ENCODE assay signal across 25 mouse cellular contexts in genomic region chr4:83107161-83107560, GRCm38 (mm10). TPM values are rescaled to one million over a fixed set of nuclear protein-coding genes. Genes with fewer than 3 reads are reported as not detected.
DNase-seq lines count a peak whose midpoint lies in the region; ATAC-seq and TF ChIP-seq lines count a peak whose summit lies in the region.
"Had no signal": no experiment of that assay in that cellular context is flagged by ENCODE, and none has a peak within 500 bp of the region (broad histone marks: within the 10 kb centered on the region; RNA-seq: fewer than 3 reads in every experiment).

No protein-coding gene starts in this region.

- H3K4me3 ChIP-seq in heart, adult 2 months = no peak overlapping the region
- H3K4me3 ChIP-seq in lung, embryonic 15.5 days = no peak overlapping the region
- H3K4me3 ChIP-seq in MEL (ENCODE audit: control insufficient read depth in 1 of 2, insufficient read depth in 1 of 2, low read depth in 2 of 2, low read length in 2 of 2) = no peak overlapping the region
- no peak overlapping the region for H3K4me3 ChIP-seq in stomach, embryonic 16.5 days (replicated peaks; ENCODE audit: low read length)
- H3K4me3 ChIP-seq: embryonic facial prominence, embryonic 13.5 days; forebrain, embryonic 13.5 days; gastrocnemius, adult 2 months; heart, embryonic 12.5 days; hindbrain, embryonic 12.5 days had no signal

- no peak overlapping the region for H3K27ac ChIP-seq in heart, adult 2 months
- peak overlapping the region; percentile 72 for H3K27ac ChIP-seq in lung, embryonic 15.5 days
- no peak overlapping the region for H3K27ac ChIP-seq in MEL (ENCODE audit: control insufficient read depth, low read depth, low read length)
- 0 out of 2 replicates have a peak overlapping the region, but pooled peaks have one; percentile 57 for H3K27ac ChIP-seq in stomach, embryonic 16.5 days (ENCODE audit: low read length)
- H3K27ac ChIP-seq: forebrain, embryonic 13.5 days; gastrocnemius, adult 2 months; hindbrain, embryonic 12.5 days had no signal

- no peak for TF ChIP-seq RAD21 in MEL (IDR thresholded peaks at IDR 0.05; ENCODE audit: low read depth, low read length)

- no peak for TF ChIP-seq EP300 in heart, adult 2 months (IDR thresholded peaks at IDR 0.05; ENCODE audit: insufficient read depth, low read depth, low read length)
- no peak for TF ChIP-seq EP300 in MEL (IDR thresholded peaks at IDR 0.05; ENCODE audit: low read depth in 1 of 2, low read length in 2 of 2)

- no peaks in the 10 kb centered on the region for H3K27me3 ChIP-seq in heart, adult 2 months (ENCODE audit: control insufficient read depth, insufficient read depth, low read length)
- H3K27me3 ChIP-seq in lung, embryonic 15.5 days = no peaks in the 10 kb centered on the region
- no peaks in the 10 kb centered on the region for H3K27me3 ChIP-seq in MEL (ENCODE audit: control insufficient read depth in 1 of 2, insufficient read depth in 2 of 2, low read length in 2 of 2)
- H3K27me3 ChIP-seq in stomach, embryonic 16.5 days (ENCODE audit: control insufficient read depth, insufficient read depth, low read length) = no peaks in the 10 kb centered on the region
- H3K27me3 ChIP-seq: embryonic facial prominence, embryonic 13.5 days; forebrain, embryonic 13.5 days; heart, embryonic 12.5 days; hindbrain, embryonic 12.5 days had no signal

- no peak overlapping the region for H3K4me2 ChIP-seq in lung, embryonic 15.5 days
- H3K4me2 ChIP-seq in stomach, embryonic 16.5 days (ENCODE audit: low read depth, low read length) = no peak overlapping the region
- H3K4me2 ChIP-seq: embryonic facial prominence, embryonic 13.5 days; forebrain, embryonic 13.5 days; heart, embryonic 12.5 days; hindbrain, embryonic 12.5 days had no signal

- WGBS in heart, adult 2 months = 37% methylated on average over 2 of the region's 2 CpGs
- 29% methylated on average over 2 of the region's 2 CpGs for WGBS in lung, embryonic 15.5 days
- WGBS in stomach, embryonic 16.5 days = 61% methylated on average over 2 of the region's 2 CpGs

- intact Hi-C loops in heart, adult 2 months (cut with DNase I) = no loop called here

- no peak for TF ChIP-seq POLR2A in heart, adult 2 months (IDR thresholded peaks at IDR 0.05; ENCODE audit: insufficient read depth, low read depth, low read length)
- TF ChIP-seq POLR2A in MEL (IDR thresholded peaks at IDR 0.05; ENCODE audit: control insufficient read depth in 1 of 2, insufficient read depth in 1 of 2, low read depth in 1 of 2, low read length in 2 of 2, poor library complexity in 1 of 2) = no peak

- DNase-seq in heart, adult 11 months = peak; percentile 46
- no peak for DNase-seq in heart, adult 2 months
- DNase-seq in lung, postnatal 14 days = no peak
- peak; percentile 4 for DNase-seq in MEL (ENCODE audit: low read depth, low spot score)
- no peak for DNase-seq in frontal cortex, postnatal 36 days (ENCODE audit: low spot score in 2 of 2)
- DNase-seq: adrenal gland, adult 8-10 months; adrenal gland, postnatal 36 days; cerebellum, adult 2 months; cerebellum, postnatal 10 days; embryo, embryonic 11 days; forebrain, postnatal 0 days; gastrocnemius, adult 2 months; gastrocnemius, postnatal 25 days; heart, postnatal 4 days had no signal

- no peaks in the 10 kb centered on the region for H3K36me3 ChIP-seq in heart, adult 2 months (ENCODE audit: control insufficient read depth, insufficient read depth, low read length)
- no peaks in the 10 kb centered on the region for H3K36me3 ChIP-seq in lung, embryonic 15.5 days
- no peaks in the 10 kb centered on the region for H3K36me3 ChIP-seq in MEL (ENCODE audit: control insufficient read depth in 1 of 2, insufficient read depth in 2 of 2, low read length in 2 of 2)
- no peaks in the 10 kb centered on the region for H3K36me3 ChIP-seq in stomach, embryonic 16.5 days (ENCODE audit: control insufficient read depth, insufficient read depth, low read length)
- H3K36me3 ChIP-seq: embryonic facial prominence, embryonic 13.5 days; heart, embryonic 12.5 days; hindbrain, embryonic 12.5 days had no signal

- H3K9me3 ChIP-seq in lung, embryonic 15.5 days = no peaks in the 10 kb centered on the region
- H3K9me3 ChIP-seq in MEL (replicated peaks; ENCODE audit: insufficient read depth, low read length) = no peaks in the 10 kb centered on the region
- no peaks in the 10 kb centered on the region for H3K9me3 ChIP-seq in stomach, embryonic 16.5 days (replicated peaks; ENCODE audit: control insufficient read depth, low read length)
- H3K9me3 ChIP-seq: embryonic facial prominence, embryonic 13.5 days; forebrain, embryonic 13.5 days; heart, embryonic 12.5 days; hindbrain, embryonic 12.5 days had no signal

- 0 out of 2 replicates have a peak, but pooled peaks have one; percentile 33 for ATAC-seq in lung, embryonic 15.5 days (ENCODE audit: borderline replicate concordance, extremely low read depth, low FRiP score, low TSS enrichment)
- ATAC-seq in stomach, embryonic 16.5 days (ENCODE audit: insufficient read depth, low FRiP score) = no peak
- ATAC-seq: forebrain, embryonic 13.5 days; forebrain, postnatal 0 days; hindbrain, embryonic 16.5 days; inflammation-experienced regulatory T-cells, adult 6 months had no signal

- H3K9ac ChIP-seq in heart, adult 2 months (ENCODE audit: low read depth, low read length) = no peak overlapping the region
- H3K9ac ChIP-seq in lung, embryonic 15.5 days = no peak overlapping the region
- no peak overlapping the region for H3K9ac ChIP-seq in MEL (ENCODE audit: control insufficient read depth, low read depth, low read length, poor library complexity, severe bottlenecking)
- no peak overlapping the region for H3K9ac ChIP-seq in stomach, embryonic 16.5 days (ENCODE audit: low read length)
- H3K9ac ChIP-seq: embryonic facial prominence, embryonic 13.5 days; forebrain, embryonic 13.5 days; forebrain, postnatal 0 days; heart, embryonic 12.5 days; hindbrain, embryonic 12.5 days had no signal

- no peak for TF ChIP-seq CTCF in heart, adult 2 months (IDR thresholded peaks at IDR 0.05)
- TF ChIP-seq CTCF in MEL (IDR thresholded peaks at IDR 0.05 in 2 of 3, conservative IDR thresholded peaks at IDR 0.05 in 1 of 3; ENCODE audit: control insufficient read depth in 1 of 3, insufficient read depth in 1 of 3, low read depth in 2 of 3, low read length in 3 of 3, poor library complexity in 1 of 3, severe bottlenecking in 1 of 3) = no peak

- no peaks in the 10 kb centered on the region for H3K79me2 ChIP-seq in heart, adult 2 months (replicated peaks; ENCODE audit: control insufficient read depth, insufficient read depth, low read length)
- H3K79me2 ChIP-seq in MEL (ENCODE audit: control insufficient read depth, insufficient read depth, low read length, poor library complexity) = no peaks in the 10 kb centered on the region

- peaks cover 2% of the 10 kb centered on the region; the same call in 1 of the 2 replicates for H3K4me1 ChIP-seq in heart, adult 2 months (ENCODE audit: control insufficient read depth, insufficient read depth, low read length)
- H3K4me1 ChIP-seq in lung, embryonic 15.5 days = peaks cover 19% of the 10 kb centered on the region
- H3K4me1 ChIP-seq in MEL (ENCODE audit: control insufficient read depth in 1 of 2, insufficient read depth in 2 of 2, low read length in 2 of 2) = no peaks in the 10 kb centered on the region
- 0 out of 2 replicates have a peak, but pooled peaks cover 2% of the 10 kb centered on the region for H3K4me1 ChIP-seq in stomach, embryonic 16.5 days (ENCODE audit: control insufficient read depth, insufficient read depth, low read length)
- H3K4me1 ChIP-seq: forebrain, embryonic 13.5 days; hindbrain, embryonic 12.5 days had no signal

TF ChIP-seq in MEL, 35 proteins besides CTCF, POLR2A, EP300 and RAD21:
- no peak for TF ChIP-seq POLR2AphosphoS2 (IDR thresholded peaks at IDR 0.05; ENCODE audit: low read length)
- TF ChIP-seq MAZ (IDR thresholded peaks at IDR 0.05; ENCODE audit: low read depth, low read length) = no peak

RNA-seq across cellular contexts. Expression of gene Frem1, which starts 55.0 kb away (rescaled TPM):
- total RNA-seq in heart, adult 2 months (2021) = under 1 TPM; 0.21 to 0.52 TPM
- polyA plus RNA-seq in heart, adult 2 months (2012; rRNA removed) = 0.18 and 0.21 TPM in 2 replicates
- polyA plus RNA-seq in lung, embryonic 15.5 days (2015; fragmentation: Nextera tagmentation; extraction: Ambion mirVana) = 30.5 and 35.1 TPM in 2 replicates
- not detected in 2 replicates for total RNA-seq in MEL (2012; rRNA removed)
- polyA plus RNA-seq in MEL (2012; ENCODE audit: insufficient read depth in 1 of 2, insufficient read length in 2 of 2, low read depth in 1 of 2, low replicate concordance in 2 of 2, missing spikeins in 1 of 2) = not detected
- 10.3 and 11.7 TPM in 2 replicates for polyA plus RNA-seq in stomach, embryonic 16.5 days (2015; fragmentation: Nextera tagmentation; extraction: Ambion mirVana)
- total RNA-seq: common myeloid progenitor, adult 5-6 weeks; granulocyte monocyte progenitor cell, adult 5-6 weeks had no signal
- polyA plus RNA-seq: C2C12; inflammation-experienced regulatory T-cells, adult 6 months had no signal

Comparison
In these comparisons a context has a peak if more than half of its experiments do, and no peak if none do; other contexts are left out.
1. DNase-seq: peak in heart, adult 11 months (single experiment) and MEL (single experiment); none in heart, adult 2 months (0 of 2), lung, postnatal 14 days (single experiment) and frontal cortex, postnatal 36 days (0 of 2).
2. H3K27ac ChIP-seq: peak in lung, embryonic 15.5 days (single experiment) and stomach, embryonic 16.5 days (single experiment); none in heart, adult 2 months (single experiment) and MEL (single experiment).